Comparison of ENCODE assay signal across 8 mouse cellular contexts in the genomic region with DNA sequence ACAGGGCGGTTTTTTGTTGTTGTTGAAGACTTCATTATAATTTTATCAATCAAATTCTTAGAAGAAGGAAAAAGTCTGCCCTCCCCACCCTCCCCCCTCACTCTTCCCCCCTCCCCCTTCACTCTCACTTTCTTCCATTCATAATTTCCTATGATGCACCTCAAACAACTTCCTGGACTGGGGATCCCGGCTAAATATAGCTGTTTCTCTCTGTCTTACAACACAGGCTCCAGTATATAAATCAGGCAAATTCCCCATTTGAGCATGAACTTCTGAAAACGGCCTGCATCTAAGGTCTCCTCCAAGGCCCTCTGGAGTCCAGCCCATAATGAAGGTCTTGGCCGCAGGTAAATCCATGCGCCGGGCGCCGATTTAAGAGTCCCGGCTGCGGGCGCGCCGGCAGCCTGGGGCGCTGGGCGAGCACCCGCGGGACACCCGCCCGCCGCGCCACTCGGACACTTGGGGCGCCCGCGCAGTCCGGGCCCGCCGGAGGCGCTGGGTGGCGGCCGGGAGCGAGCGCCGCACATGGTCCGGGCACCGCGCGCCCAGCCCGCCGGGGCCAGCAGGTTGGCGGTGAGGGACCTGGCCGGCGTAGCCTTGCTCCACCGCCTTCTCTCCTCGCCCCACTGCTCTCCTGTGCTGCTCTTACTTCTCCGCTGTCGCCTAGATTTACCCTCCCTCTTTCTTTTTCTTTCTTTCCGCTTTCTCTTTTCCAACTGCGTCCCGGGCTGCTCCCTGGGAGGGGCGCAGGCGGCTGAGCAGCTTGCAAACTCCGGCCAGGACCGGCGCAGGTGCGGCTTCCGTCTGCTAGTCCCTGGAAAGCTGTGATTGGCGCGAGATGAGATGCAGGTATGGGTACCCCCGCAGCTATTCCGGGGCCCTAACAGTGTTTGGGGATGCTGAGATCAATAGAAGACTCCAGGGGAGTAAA. TPM values are rescaled to one million over a fixed set of nuclear protein-coding genes. Genes with fewer than 3 reads are reported as not detected.
DNase-seq lines count a peak whose midpoint lies in the region; ATAC-seq and TF ChIP-seq lines count a peak whose summit lies in the region.

No protein-coding gene starts in this region.

- H3K4me1 ChIP-seq in G1E (ENCODE audit: insufficient read depth, low read depth, low read length): peaks cover 68% of the 10 kb centered on the region
- peaks cover 52% of the 10 kb centered on the region for H3K4me1 ChIP-seq in forebrain, embryonic 10.5 days
- peaks cover 20% of the 10 kb centered on the region for H3K4me1 ChIP-seq in hindbrain, embryonic 15.5 days (replicated peaks)
- peaks cover 26% of the 10 kb centered on the region for H3K4me1 ChIP-seq in liver, embryonic 13.5 days (replicated peaks)

- H3K9ac ChIP-seq in hindbrain, embryonic 15.5 days: peak overlapping the region; percentile 55
- peak overlapping the region; percentile 22; the same call in 1 of the 2 replicates for H3K9ac ChIP-seq in liver, embryonic 13.5 days

- no peaks in the 10 kb centered on the region for H3K9me3 ChIP-seq in G1E (replicated peaks)
- no peaks in the 10 kb centered on the region for H3K9me3 ChIP-seq in forebrain, embryonic 10.5 days
- no peaks in the 10 kb centered on the region for H3K9me3 ChIP-seq in hindbrain, embryonic 15.5 days
- H3K9me3 ChIP-seq in liver, embryonic 13.5 days (replicated peaks): no peaks in the 10 kb centered on the region

- peak overlapping the region; percentile 72 for H3K4me3 ChIP-seq in G1E (ENCODE audit: low read depth, low read length)
- H3K4me3 ChIP-seq in forebrain, embryonic 10.5 days: peak overlapping the region; percentile 61
- H3K4me3 ChIP-seq in hindbrain, embryonic 15.5 days: peak overlapping the region; percentile 48
- H3K4me3 ChIP-seq in liver, embryonic 13.5 days (replicated peaks): peak overlapping the region; percentile 58

- intact Hi-C loops in left cerebral cortex, postnatal 4 days (cut with DNase I): loop anchor here (10.0 kb wide), 1 partner anchor 598 kb away; no protein-coding TSS in a partner anchor

- peak; percentile 66 to 70 for DNase-seq in adrenal gland, adult 18-20 months (ENCODE audit: low spot score in 2 of 2)
- DNase-seq in adrenal gland, adult 8-10 months: no peak
- DNase-seq in G1E (ENCODE audit: low spot score): peak; percentile 59
- no peak for DNase-seq in forebrain, embryonic 10.5 days (ENCODE audit: extremely low spot score, low spot score)
- no peak for DNase-seq in liver, embryonic 13.5 days
- DNase-seq in neural tube, embryonic 10.5 days (ENCODE audit: extremely low spot score, low spot score): peak; percentile 57
- DNase-seq in left cerebral cortex, postnatal 4 days: no peak

- peak overlapping the region; percentile 94 for H3K4me2 ChIP-seq in hindbrain, embryonic 15.5 days
- H3K4me2 ChIP-seq in liver, embryonic 13.5 days: peak overlapping the region; percentile 71

- peak overlapping the region; percentile 66 for H3K27ac ChIP-seq in forebrain, embryonic 10.5 days
- no peak overlapping the region for H3K27ac ChIP-seq in hindbrain, embryonic 15.5 days (replicated peaks)
- no peak overlapping the region for H3K27ac ChIP-seq in liver, embryonic 13.5 days

- ATAC-seq in G1E (ENCODE audit: extremely low read depth, insufficient number of reproducible peaks, low FRiP score, poor library complexity, severe bottlenecking): no peak
- no peak for ATAC-seq in hindbrain, embryonic 15.5 days (ENCODE audit: low FRiP score, low read depth)
- ATAC-seq in liver, embryonic 13.5 days (ENCODE audit: low read depth): peak; percentile 47

- TF ChIP-seq CTCF in G1E (IDR thresholded peaks at IDR 0.05; ENCODE audit: low read depth, low read length): no peak

- WGBS in forebrain, embryonic 10.5 days: 1% methylated on average over 60 of the region's 61 CpGs
- WGBS in hindbrain, embryonic 15.5 days: 1% methylated on average over 58 of the region's 61 CpGs
- WGBS in liver, embryonic 13.5 days (ENCODE audit: insufficient replicate concordance): 2% methylated on average over 61 of the region's 61 CpGs

- H3K36me3 ChIP-seq in G1E (replicated peaks): no peaks in the 10 kb centered on the region
- H3K36me3 ChIP-seq in forebrain, embryonic 10.5 days (replicated peaks): no peaks in the 10 kb centered on the region
- no peaks in the 10 kb centered on the region for H3K36me3 ChIP-seq in hindbrain, embryonic 15.5 days
- H3K36me3 ChIP-seq in liver, embryonic 13.5 days: no peaks in the 10 kb centered on the region

- peaks cover 75% of the 10 kb centered on the region for H3K27me3 ChIP-seq in G1E (ENCODE audit: insufficient read depth, low read length)
- peaks cover 98% of the 10 kb centered on the region for H3K27me3 ChIP-seq in forebrain, embryonic 10.5 days (ENCODE audit: poor library complexity, severe bottlenecking)
- H3K27me3 ChIP-seq in hindbrain, embryonic 15.5 days: peaks cover 39% of the 10 kb centered on the region
- peaks cover 84% of the 10 kb centered on the region for H3K27me3 ChIP-seq in liver, embryonic 13.5 days

RNA-seq across cellular contexts. Expression of a gene that starts 9.2 kb away (rescaled TPM):
- total RNA-seq in adrenal gland, adult 18-20 months (2021): under 1 TPM; 0.07 to 0.86 TPM
- total RNA-seq in adrenal gland, adult 8-10 months (2022): 1 to 10 TPM in 1 of 4 experiments, under 1 TPM in 2, not detected in 1; 0.15 to 1.0 (median 0.34) TPM
- total RNA-seq in G1E (2014; fragmentation: Nextera tagmentation) (0.75 TPM in 1 of 2 replicates, not detected in the other), G1E (2017) (1.0 and 1.2 TPM in 2 replicates)
- 0.02 and 0.12 TPM in 2 replicates for polyA plus RNA-seq in G1E (2012)
- 0.11 TPM in 1 of 2 replicates, not detected in the other for polyA plus RNA-seq in forebrain, embryonic 10.5 days (2016; fragmentation: Nextera tagmentation; extraction: Ambion mirVana)
- 0.08 TPM in 1 of 2 replicates, not detected in the other for polyA plus RNA-seq in hindbrain, embryonic 15.5 days (2015; fragmentation: Nextera tagmentation; extraction: Ambion mirVana)
- polyA plus RNA-seq in liver, embryonic 13.5 days (2015; fragmentation: Nextera tagmentation; extraction: Ambion mirVana): 0.02 TPM in 1 of 2 replicates, not detected in the other
- under 1 TPM; 0.08 TPM for total RNA-seq in left cerebral cortex, postnatal 4 days (2021)

RNA-seq across cellular contexts. Expression of a gene that starts 30.3 kb away (rescaled TPM):
- under 1 TPM in 1 of 2 experiments, not detected in 1; 0.16 TPM for total RNA-seq in adrenal gland, adult 18-20 months (2021)
- under 1 TPM in 2 of 4 experiments, not detected in 2; 0.24 to 0.25 TPM for total RNA-seq in adrenal gland, adult 8-10 months (2022)
- 7.2 and 8.0 TPM in 2 replicates for total RNA-seq in G1E (2014; fragmentation: Nextera tagmentation)
- 8.3 and 10.3 TPM in 2 replicates for total RNA-seq in G1E (2017)
- 4.0 and 4.5 TPM in 2 replicates for polyA plus RNA-seq in G1E (2012)
- polyA plus RNA-seq in forebrain, embryonic 10.5 days (2016; fragmentation: Nextera tagmentation; extraction: Ambion mirVana): 0.06 TPM in 1 of 2 replicates, not detected in the other
- not detected in 2 replicates for polyA plus RNA-seq in hindbrain, embryonic 15.5 days (2015; fragmentation: Nextera tagmentation; extraction: Ambion mirVana)
- 0.51 and 0.60 TPM in 2 replicates for polyA plus RNA-seq in liver, embryonic 13.5 days (2015; fragmentation: Nextera tagmentation; extraction: Ambion mirVana)
- under 1 TPM in 1 of 2 experiments, not detected in 1; 0.30 TPM for total RNA-seq in left cerebral cortex, postnatal 4 days (2021)

RNA-seq across cellular contexts. Expression of a gene that starts 48.5 kb away (rescaled TPM):
- total RNA-seq in adrenal gland, adult 18-20 months (2021): 1 to 10 TPM; 3.0 to 5.1 TPM
- 1 to 10 TPM; 3.1 to 6.1 (median 4.2) TPM for total RNA-seq in adrenal gland, adult 8-10 months (2022)
- 8.4 and 9.0 TPM in 2 replicates for total RNA-seq in G1E (2014; fragmentation: Nextera tagmentation)
- 8.2 and 10.7 TPM in 2 replicates for total RNA-seq in G1E (2017)
- 2.9 and 4.5 TPM in 2 replicates for polyA plus RNA-seq in G1E (2012)
- 1.9 and 2.6 TPM in 2 replicates for polyA plus RNA-seq in forebrain, embryonic 10.5 days (2016; fragmentation: Nextera tagmentation; extraction: Ambion mirVana)
- 4.6 and 5.3 TPM in 2 replicates for polyA plus RNA-seq in hindbrain, embryonic 15.5 days (2015; fragmentation: Nextera tagmentation; extraction: Ambion mirVana)
- 1.9 and 2.1 TPM in 2 replicates for polyA plus RNA-seq in liver, embryonic 13.5 days (2015; fragmentation: Nextera tagmentation; extraction: Ambion mirVana)
- 1 to 10 TPM; 1.8 to 1.9 TPM for total RNA-seq in left cerebral cortex, postnatal 4 days (2021)

Comparison
In these comparisons a context has a peak if more than half of its experiments do, and no peak if none do; other contexts are left out.
1. DNase-seq: peak in adrenal gland, adult 18-20 months (2 of 2), G1E (single experiment) and neural tube, embryonic 10.5 days (single experiment); none in adrenal gland, adult 8-10 months (single experiment), forebrain, embryonic 10.5 days (single experiment), liver, embryonic 13.5 days (single experiment) and left cerebral cortex, postnatal 4 days (single experiment).
2. RNA of a gene that starts 30.3 kb away (total RNA-seq): 7.2 to 10.3 TPM in G1E; 0.30 TPM in left cerebral cortex, postnatal 4 days, 0.24 to 0.25 TPM in adrenal gland, adult 8-10 months and 0.16 TPM in adrenal gland, adult 18-20 months; every median in the first group is over 4 times any median in the second.
3. Peak in every context shown above with its lines, with median percentiles within 50 percentile points of each other: H3K4me3 ChIP-seq.